ENCODE assay signal across 8 mouse cellular contexts in the genomic region with DNA sequence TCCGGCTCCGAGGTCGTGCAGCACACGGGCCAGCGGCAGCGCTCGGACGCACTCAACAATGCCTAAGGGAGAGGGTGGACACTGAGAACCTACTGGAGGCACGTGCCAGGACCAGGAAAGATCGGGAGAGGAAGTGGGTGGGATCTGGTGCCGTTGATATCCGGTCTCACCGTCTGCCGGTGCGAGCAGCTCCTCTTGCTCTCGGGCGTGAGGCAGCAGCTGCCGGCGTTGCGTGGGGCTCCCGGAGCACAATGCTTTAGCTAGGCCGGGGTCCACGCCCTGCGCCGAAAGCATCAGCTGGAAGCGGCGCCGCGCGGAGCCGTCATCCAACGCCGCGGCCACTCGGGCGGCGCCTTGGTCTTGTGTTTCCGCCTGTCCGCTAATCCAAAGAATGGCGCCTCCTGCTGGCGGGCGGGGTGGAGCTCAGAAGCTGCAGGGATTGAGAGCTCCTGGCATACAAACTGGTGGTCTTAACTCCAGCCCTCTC. TPM values are rescaled to one million over a fixed set of nuclear protein-coding genes. Genes with fewer than 3 reads are reported as not detected.
DNase-seq lines count a peak whose midpoint lies in the region; ATAC-seq and TF ChIP-seq lines count a peak whose summit lies in the region.

Sco2 (minus strand) TSS at position 85 of the 487 bp plus-strand sequence.

- H3K9me3 ChIP-seq in hindbrain, embryonic 14.5 days (ENCODE audit: control insufficient read depth, low read length): no peaks in the 10 kb centered on the region

- TF ChIP-seq CTCF in Patski (IDR thresholded peaks at IDR 0.05): no peak

- ATAC-seq in Patski: peak; percentile 78
- peak; percentile 87 for ATAC-seq in hindbrain, embryonic 14.5 days (ENCODE audit: low FRiP score)

- POLR2A ChIA-PET in Patski (lab: Charles Lee): interaction anchor here (1.3 to 2.3 kb wide), 5 partner anchors 14 to 163 kb away, joined by 3 to 9 read pairs (median 6); partner anchors contain the start of genes C730034F03Rik, Chkb, Gm44502 and Lmf2

- in situ Hi-C loops in Patski (cut with MboI; ENCODE audit: low pct_unique_long_range_greater_than_20kb): loop anchor here (10.0 kb wide), 1 partner anchor 549 kb away; no protein-coding TSS in a partner anchor

- WGBS in hindbrain, embryonic 14.5 days: under 1% methylated on average over 42 of the region's 42 CpGs

- peak within 1 kb of the TSS; percentile 61 for H3K4me3 ChIP-seq in hindbrain, embryonic 14.5 days (replicated peaks; ENCODE audit: low read length)

- H3K27me3 ChIP-seq in Patski: peaks cover 10% of the 10 kb centered on the region
- H3K27me3 ChIP-seq in hindbrain, embryonic 14.5 days (ENCODE audit: control insufficient read depth, insufficient read depth, low read length): peaks cover 31% of the 10 kb centered on the region

- peak within 1 kb of the TSS; percentile 91 for H3K27ac ChIP-seq in hindbrain, embryonic 14.5 days

- H3K36me3 ChIP-seq in hindbrain, embryonic 14.5 days (replicated peaks; ENCODE audit: control insufficient read depth, insufficient read depth): peaks cover 35% of the 10 kb centered on the region

- peak; percentile 34 for DNase-seq in Patski (ENCODE audit: low read depth, low spot score)
- DNase-seq in cerebellum, postnatal 14 days: peak; percentile 98 to 99
- DNase-seq in frontal cortex, postnatal 25 days (ENCODE audit: low spot score in 2 of 2): peak; percentile 95 to 97
- peak; percentile 92 for DNase-seq in hindbrain, embryonic 14.5 days (ENCODE audit: low spot score)
- peak; percentile 92 for DNase-seq in layer of hippocampus, postnatal 36 days
- DNase-seq in lung, postnatal 36 days: peak; percentile 97
- peak; percentile 94 for DNase-seq in retina, postnatal 1 day
- DNase-seq in urinary bladder, adult 18-20 months (ENCODE audit: low spot score in 2 of 2): peak; percentile 84 to 98

- peaks cover 20% of the 10 kb centered on the region for H3K4me1 ChIP-seq in hindbrain, embryonic 14.5 days (replicated peaks; ENCODE audit: control insufficient read depth, insufficient read depth, low read length)

- H3K9ac ChIP-seq in hindbrain, embryonic 14.5 days: peak within 1 kb of the TSS; percentile 77

- CTCF ChIA-PET in Patski (lab: Charles Lee): interaction anchor here (0.6 to 2.9 kb wide), 15 partner anchors 10 to 157 kb away, joined by 3 to 20 read pairs (median 4); partner anchors contain the start of genes Lmf2 and Ncaph2

- H3K4me2 ChIP-seq in hindbrain, embryonic 14.5 days (replicated peaks): peak within 1 kb of the TSS; percentile 70

RNA-seq across cellular contexts. Expression of gene Sco2, which starts in this region (rescaled TPM):
- 24.2 TPM for polyA plus RNA-seq in Patski (2021)
- polyA plus RNA-seq in hindbrain, embryonic 14.5 days (2014; fragmentation: Nextera tagmentation; extraction: Ambion mirVana): 19.5 and 20.5 TPM in 2 replicates
- 10 to 100 TPM; 31.5 to 32.6 TPM for total RNA-seq in layer of hippocampus, postnatal 36 days (2021)

Comparison
In these comparisons a context has a peak if more than half of its experiments do, and no peak if none do; other contexts are left out.
1. Peak in every context shown above with its lines: DNase-seq, ATAC-seq, H3K4me3 ChIP-seq and H3K27ac ChIP-seq.
2. DNase-seq: peak in every context shown above with its lines; median percentile 98 in cerebellum, postnatal 14 days; 97 in lung, postnatal 36 days; 96 in frontal cortex, postnatal 25 days; 94 in retina, postnatal 1 day; 92 in hindbrain, embryonic 14.5 days; 92 in layer of hippocampus, postnatal 36 days; 91 in urinary bladder, adult 18-20 months; 34 in Patski.